Mouse (Mus musculus) E14TG2a.4 (cell line): Measurements from ENCODE around the gene Glipr2.

Source experiments
- CTCF ChIP-seq: conservative IDR thresholded peaks from 2 replicates; pipeline ENCODE4 v1.5.1; 2014; ENCODE audit warnings: low read length
- POU5F1 ChIP-seq: IDR thresholded peaks from 2 replicates; pipeline ENCODE4 v1.6.1; 2014; ENCODE audit warnings: low read length, borderline replicate concordance

GRCm38 (mm10) chr4:43982053-43982732 is 25.0 kb downstream of the Glipr2 start:
- TF ChIP-seq CTCF (peak; percentile 67), POU5F1 (no peak)
